Mouse (Mus musculus) left cerebral cortex, adult 2 months (tissue): ENCODE measurements at regions not wholly inside any gene's neighbourhood (a gene's known extent, or its start where the extent isn't known, plus 50 kb on each side); places are given as distances from the start of the nearest gene placed in this dataset.

Source experiments
- DNase-seq, 2 experiments: peaks; one replicate each; pipeline ENCODE4 v3.0.0; 2021 to 2022; ENCODE audit warnings: low spot score in 2 of 2, mixed read lengths in 1 of 2; ENCODE audit errors: extremely low spot score in 1 of 2
- H3K27ac ChIP-seq: fragments of 200-600 bp; 2 replicates; pipeline ENCODE4 v1.8.1; 2022
- H3K4me3 ChIP-seq: fragments of 200-600 bp; 2 replicates; pipeline ENCODE4 v1.8.1; 2022
- CTCF ChIP-seq: fragments of 200-600 bp; IDR thresholded peaks from 2 replicates; pipeline ENCODE4 v1.8.1; 2022; ENCODE audit warnings: antibody characterized with exemption, mild to moderate bottlenecking, moderate library complexity
- intact Hi-C: fragments of 180-260 bp; cut with DNase I; formaldehyde crosslinking; loops from one replicate; pipeline ENCODE4 v1.15.1; 2025

DNA sequence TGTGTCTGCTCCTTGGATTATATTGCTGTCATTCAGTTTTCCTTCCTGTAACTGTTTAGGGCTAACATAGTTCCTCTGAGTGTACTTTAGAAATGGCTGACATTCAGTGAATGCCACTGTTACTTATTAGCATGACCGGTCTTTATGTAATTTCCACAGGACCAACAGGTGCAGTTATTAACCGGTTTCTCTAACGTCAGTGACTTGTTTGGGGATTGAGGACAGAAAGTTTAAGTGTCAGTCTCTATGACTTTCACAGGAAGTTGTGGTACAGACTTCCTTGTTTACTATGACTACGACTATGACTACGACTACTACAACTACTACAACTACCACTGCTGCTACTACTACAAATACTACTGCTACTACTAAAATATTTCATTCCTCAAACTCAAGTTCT lies 170.4 kb upstream of the Ptger4 start:
- no peak for DNase-seq
- Histone ChIP-seq H3K4me3 (no peak overlapping the region), H3K27ac (no peak overlapping the region)
- intact Hi-C loops: no loop called here
- TF ChIP-seq CTCF: no peak

DNA sequence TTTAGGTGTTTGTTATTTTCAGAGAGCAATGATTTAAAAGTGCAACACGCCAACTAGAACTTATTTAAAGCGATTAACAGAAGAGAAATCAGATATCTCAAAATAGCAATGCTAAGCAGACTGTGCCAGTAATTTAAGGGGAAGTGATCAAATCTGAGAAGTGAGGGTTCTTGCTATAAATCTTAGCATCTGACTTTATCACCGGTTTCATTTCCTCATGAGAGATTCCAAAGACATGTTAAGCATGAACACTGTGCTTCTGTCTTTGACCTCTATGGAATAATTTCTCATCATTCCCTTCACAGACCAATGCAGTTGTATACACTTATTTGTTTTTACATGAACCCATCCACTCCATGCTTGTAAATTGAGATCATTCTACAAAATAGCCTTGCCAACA lies 172.0 kb upstream of the Ptger4 start:
- intact Hi-C loops: no loop called here
- H3K27ac ChIP-seq: no peak overlapping the region
- no peak for TF ChIP-seq CTCF
- no peak overlapping the region for H3K4me3 ChIP-seq
- no peak for DNase-seq

DNA sequence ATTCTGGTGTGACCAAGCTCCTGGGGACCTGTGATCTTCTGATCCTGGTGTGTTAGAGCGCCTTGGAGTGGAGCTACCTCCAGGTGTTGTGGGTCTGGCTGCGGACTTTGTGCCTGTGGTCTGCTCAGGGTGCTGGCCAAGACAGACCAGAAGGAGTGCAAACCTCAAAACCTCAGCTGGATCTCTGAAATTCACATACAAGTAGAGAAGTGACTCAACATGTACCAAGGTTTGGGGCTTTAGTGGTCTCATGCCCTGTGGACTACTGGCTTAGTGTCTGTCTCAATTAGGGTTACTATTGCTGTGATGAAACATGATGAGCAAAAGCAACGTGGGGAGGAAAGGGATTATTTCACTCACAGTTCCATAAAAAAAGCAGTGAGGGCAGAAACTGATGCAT lies 182.7 kb upstream of the Ptger4 start:
- no peak overlapping the region for H3K4me3 ChIP-seq
- no peak for TF ChIP-seq CTCF
- DNase-seq: no peak
- H3K27ac ChIP-seq: no peak overlapping the region
- intact Hi-C loops: no loop called here

DNA sequence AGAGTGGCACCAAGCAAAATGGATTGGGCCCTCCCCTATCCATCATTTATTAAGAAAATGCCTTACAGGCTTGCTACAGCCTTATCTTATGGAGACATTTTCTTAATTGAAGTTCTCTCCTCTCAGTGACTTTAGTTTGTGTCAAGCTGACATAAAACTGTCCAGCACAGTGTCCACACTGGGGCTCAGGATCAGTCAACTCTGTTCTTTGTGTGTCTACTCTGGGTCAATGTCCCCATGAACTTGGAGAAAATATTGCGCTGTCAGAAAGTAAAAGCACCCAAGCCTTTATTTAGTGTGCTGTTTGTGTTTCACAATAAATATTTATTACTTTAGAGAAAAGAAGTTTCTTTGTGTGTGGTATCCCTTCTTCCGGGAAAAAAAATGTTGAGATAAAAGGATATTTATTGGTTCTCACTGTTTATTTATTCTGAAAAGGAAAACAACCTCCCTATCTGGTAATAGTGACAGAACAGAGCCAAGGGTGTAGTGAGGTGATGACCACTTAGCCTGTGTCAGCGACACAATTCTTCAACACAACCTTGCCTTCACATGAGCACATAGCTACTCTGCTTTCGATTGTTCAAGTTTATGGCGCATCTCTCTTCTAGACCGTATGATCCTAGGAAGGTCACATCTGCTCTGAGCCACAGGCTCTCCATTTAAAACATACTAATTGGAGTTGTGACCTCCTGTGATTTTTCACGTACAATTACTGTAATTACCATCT lies 183.5 kb upstream of the Ptger4 start:
- no peak for TF ChIP-seq CTCF
- intact Hi-C loops: no loop called here
- Histone ChIP-seq H3K27ac (no peak overlapping the region), H3K4me3 (no peak overlapping the region)
- no peak for DNase-seq

DNA sequence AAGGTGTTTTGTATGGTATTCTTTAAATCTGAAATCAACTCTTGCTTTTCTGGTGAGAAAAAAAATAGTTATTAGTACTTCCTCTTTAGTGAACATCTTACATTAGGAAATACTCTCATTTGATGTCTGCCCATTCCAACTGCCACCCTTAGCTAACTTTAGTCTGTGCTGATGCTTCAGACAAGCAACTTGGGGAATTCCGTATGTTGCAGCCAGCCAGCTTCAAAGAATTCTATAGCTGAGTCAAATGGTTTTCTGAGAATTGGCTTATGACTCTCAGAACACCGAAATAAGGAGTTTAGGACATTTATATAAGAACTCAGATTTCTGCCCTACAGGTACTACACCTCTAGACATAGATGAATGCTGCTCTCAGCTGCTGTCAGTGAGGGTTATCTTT lies 188.0 kb upstream of the Ptger4 start:
- intact Hi-C loops: no loop called here
- H3K27ac ChIP-seq: no peak overlapping the region
- DNase-seq: no peak
- TF ChIP-seq CTCF: no peak
- no peak overlapping the region for H3K4me3 ChIP-seq

DNA sequence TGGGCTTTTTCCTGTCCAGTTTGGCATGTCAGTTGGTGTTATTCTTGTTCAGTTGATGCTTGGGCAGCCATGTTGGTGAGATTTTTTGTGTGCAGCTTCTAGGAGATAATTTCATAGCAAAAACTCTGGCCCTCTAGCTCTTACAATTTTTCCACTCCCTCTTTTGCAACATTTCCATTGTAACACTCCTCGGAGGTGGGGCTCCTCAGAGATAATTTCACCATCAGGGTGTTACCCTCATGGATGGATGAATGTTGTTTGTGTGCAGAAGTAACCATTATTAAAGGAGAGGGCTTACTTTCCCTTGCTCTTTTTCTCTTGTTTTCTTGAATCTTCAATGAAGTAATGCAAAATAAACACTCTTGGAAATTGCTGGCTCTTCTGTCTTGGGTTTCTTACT lies 193.0 kb upstream of the Ptger4 start:
- Histone ChIP-seq H3K4me3 (no peak overlapping the region), H3K27ac (no peak overlapping the region)
- intact Hi-C loops: no loop called here
- DNase-seq: no peak
- no peak for TF ChIP-seq CTCF

DNA sequence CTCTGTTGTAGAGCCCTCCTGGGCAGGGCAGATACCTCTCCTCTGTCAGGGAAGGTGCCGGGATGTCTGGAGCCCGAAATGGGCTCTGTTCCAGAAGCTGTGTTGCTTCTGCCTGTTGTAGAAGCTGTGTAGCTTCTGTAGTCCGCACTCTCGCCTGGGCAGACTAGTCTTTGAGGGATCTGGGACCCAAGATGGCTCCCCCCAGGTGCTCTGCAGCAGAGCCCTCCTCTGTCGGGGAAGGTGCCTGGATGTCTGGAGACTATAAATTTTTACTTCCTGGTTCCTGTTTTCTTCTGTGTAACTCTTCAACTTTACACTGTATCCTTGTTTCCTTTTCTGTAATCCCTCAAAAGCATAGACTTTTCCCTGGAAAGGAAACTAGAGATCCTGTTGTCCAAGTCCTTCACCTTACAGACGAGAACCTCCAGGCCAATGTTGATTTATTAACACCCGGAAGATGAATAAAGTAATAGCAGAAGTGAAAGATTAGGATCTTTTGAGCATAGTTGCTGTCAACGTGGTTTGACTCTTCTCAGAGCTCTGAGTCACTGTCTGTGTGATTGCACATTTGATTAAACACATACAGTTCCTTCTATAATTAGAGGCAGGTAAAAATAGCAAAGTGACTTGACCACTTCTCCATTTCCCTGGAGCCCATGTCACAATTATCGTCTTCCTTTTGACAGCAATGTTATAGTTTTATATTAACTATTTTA lies 202.2 kb upstream of the Ptger4 start:
- TF ChIP-seq CTCF: no peak
- no peak for DNase-seq
- H3K4me3 ChIP-seq: no peak overlapping the region
- intact Hi-C loops: no loop called here
- no peak overlapping the region for H3K27ac ChIP-seq

DNA sequence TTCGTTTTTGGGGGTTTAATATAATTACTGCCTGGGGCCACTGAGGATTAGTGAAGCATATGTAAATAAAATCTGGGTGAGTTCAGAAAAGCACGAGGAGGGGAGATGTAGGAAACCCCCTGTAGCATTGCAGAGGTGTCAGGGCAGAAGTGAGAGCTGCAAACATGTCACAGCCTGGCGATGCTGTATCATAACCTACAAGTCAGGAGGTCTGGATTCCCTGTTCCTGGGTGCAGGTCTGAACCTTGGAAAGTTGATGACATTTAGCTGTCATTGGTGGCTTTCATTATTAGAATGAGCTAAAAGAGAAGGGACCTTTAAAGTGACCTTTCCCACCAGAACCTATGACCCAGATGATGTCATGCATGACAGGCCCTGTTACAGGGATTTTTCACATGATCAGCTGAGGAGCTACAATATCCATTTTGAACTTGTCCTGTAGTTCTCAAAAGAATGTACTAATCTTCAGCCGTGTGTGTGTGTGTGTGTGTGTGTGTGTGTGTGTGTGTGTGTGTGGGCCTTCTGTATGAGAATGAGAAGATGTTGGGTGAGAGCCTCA lies 202.8 kb upstream of the Ptger4 start:
- TF ChIP-seq CTCF: no peak
- DNase-seq: no peak
- intact Hi-C loops: no loop called here
- Histone ChIP-seq H3K27ac (no peak overlapping the region), H3K4me3 (no peak overlapping the region)

DNA sequence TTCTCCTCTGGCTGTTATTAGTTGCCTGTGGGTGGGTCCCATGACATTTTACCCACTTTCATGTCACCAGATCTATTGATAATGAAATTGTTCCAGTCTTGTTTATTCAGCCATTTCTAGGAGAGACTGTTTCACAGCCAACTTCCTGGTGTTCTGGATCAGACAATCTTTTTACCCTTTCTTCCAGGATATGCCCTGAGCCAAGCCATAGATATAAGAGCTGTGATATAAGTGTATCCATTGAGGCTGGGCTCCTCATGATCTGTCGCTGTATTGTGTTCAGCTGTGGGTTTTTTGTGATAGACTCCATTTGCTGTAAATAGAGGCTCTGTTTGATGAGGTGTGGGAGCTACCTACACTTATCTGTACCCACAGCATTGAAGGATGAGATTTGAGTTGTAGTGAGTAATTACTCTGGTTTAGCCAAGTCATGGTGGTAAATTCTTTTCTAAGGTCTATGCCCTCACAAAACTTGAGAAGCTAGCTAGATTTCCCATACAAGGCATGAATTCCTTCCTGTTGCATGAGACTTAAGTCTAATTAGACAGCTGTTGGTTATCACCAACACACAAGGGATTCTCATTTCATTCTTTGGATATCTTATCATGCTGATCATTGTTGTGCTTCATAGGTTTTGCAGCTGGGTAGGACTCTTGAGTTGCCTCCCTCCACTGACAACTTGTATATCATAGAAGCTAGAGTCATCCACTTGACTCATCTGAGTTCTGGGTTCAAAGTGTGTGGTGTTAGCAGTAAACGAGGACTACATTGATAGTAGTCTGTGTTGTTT lies 203.9 kb upstream of the Ptger4 start:
- no peak for DNase-seq
- intact Hi-C loops: no loop called here
- no peak overlapping the region for H3K4me3 ChIP-seq
- no peak overlapping the region for H3K27ac ChIP-seq
- TF ChIP-seq CTCF: no peak

DNA sequence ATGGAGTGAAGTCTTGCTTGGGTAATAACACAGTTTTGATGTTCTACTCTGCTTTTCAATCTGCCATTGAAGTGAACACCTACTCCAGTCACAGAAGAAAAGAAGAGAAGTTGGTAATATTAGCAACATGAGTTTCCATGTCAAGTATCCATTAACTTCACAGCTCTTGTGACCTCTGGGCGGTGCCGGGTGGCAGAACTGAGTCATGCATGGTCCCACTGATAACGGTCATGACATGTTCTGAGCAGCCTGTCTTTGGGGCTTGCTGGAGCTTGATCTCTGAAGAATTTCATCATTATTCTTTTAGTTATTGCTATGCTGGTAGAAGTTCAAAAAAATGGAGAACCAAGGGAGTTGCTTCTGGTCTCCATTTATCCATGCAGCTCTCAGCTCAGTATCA lies 215.1 kb upstream of the Ptger4 start:
- no peak for DNase-seq
- no peak for TF ChIP-seq CTCF
- Histone ChIP-seq H3K27ac (no peak overlapping the region), H3K4me3 (no peak overlapping the region)
- intact Hi-C loops: no loop called here

DNA sequence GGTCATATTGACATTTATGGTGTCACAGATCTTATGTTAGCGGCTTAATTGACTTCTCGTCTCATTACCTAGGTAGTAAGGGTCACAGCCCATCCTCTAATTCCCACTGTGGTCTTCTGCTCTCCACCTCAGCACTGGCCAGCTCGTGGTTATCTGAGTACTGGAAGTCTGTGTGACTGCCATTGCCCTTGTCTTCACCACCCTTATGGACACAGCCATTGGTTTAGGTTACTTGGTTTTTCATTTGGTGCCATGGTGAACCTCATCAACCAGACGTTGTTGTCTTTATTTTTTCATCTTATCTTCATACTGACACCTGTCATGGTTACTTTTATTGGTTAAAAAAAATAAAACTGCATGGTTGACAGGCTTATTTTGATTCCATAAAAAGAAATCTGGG lies 215.6 kb upstream of the Ptger4 start:
- no peak overlapping the region for H3K27ac ChIP-seq
- no peak overlapping the region for H3K4me3 ChIP-seq
- DNase-seq: no peak
- intact Hi-C loops: no loop called here
- no peak for TF ChIP-seq CTCF

DNA sequence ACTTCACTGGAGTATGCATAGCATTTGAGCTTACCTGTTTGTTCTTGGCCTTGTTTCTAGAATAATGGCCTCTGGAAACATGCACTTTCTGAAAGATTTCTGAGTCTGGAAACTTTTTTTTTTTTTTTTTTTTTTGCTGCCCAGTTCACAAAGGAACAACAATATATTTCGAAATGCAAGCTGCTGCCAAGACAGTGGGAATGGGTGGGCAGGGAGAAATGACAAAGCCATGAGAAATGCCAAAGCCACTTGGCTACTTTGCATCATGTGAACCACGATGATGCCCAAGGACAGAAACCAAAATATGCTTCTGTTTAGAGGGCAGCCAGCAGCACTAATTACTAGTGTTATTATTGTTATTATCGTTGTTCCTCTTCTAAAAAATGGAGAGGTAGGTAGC lies 218.7 kb upstream of the Ptger4 start:
- intact Hi-C loops: no loop called here
- Histone ChIP-seq H3K4me3 (no peak overlapping the region), H3K27ac (no peak overlapping the region)
- no peak for DNase-seq
- TF ChIP-seq CTCF: no peak
